Mouse (Mus musculus): ENCODE data around the gene Haus3.

Gene Haus3

GRCm38 (mm10) chr5:34187601-34188316 lies 18.4 kb upstream of the Haus3 start, which contains the start of gene Mxd4:
Gene Mxd4 (minus strand): TSS chr5:34187720.
- in situ Hi-C loops (cut with MboI; ENCODE audit: low sequenced_read_pairs) = no loop called here

DNA sequence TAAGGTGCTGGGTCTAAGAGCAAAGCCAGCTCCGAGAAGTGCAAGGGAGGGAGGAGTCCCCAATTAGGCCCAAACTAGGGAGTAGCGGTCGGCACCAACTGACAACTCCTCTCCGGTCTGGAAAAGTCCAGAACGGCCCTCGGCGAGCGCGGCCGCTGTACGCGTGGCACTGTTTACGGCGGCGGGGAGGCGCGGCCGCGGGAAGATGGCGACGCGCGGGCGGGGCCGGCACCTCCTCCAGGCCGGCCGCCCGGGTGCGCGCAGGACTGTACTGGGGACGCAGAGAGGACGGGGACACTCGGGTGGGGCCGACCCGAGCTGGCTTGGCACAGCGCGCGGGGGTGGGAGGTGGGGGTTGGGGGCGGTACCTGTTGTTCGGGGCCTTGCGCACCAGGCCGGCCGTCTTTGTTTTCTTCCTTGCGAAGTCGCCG lies 17.6 kb upstream of the Haus3 start:
- in situ Hi-C loops (cut with MboI; ENCODE audit: low sequenced_read_pairs) = no loop called here

GRCm38 (mm10) chr5:34186391-34186790 lies 17.1 kb upstream of the Haus3 start:
- in situ Hi-C loops (cut with MboI; ENCODE audit: low sequenced_read_pairs) = no loop called here

DNA sequence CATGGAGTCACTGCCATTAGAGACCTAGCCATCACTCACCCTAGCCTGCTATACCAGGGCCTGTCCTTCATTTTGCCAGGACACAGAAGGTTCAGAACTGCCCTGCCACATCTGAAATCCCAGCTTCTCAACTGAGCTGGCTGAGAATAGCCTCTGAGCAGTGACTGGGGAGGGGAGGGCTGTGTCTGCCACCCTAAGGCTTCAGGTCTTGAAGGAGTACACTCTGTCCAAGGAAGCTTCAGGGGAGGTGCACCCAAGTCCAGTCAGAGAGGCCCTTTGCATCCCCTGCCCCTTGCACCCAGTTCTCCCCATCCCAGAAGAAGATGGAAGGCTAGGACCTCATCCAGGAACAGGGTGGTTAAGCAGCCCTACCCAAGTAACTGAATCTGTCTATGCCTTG lies 16.5 kb upstream of the Haus3 start:
- in situ Hi-C loops (cut with MboI; ENCODE audit: low sequenced_read_pairs) = no loop called here

GRCm38 (mm10) chr5:34185051-34185580 lies 15.8 kb upstream of the Haus3 start:
- in situ Hi-C loops (cut with MboI; ENCODE audit: low sequenced_read_pairs) = no loop called here

GRCm38 (mm10) chr5:34183976-34184375 lies 14.6 kb upstream of the Haus3 start:
- in situ Hi-C loops (cut with MboI; ENCODE audit: low sequenced_read_pairs) = no loop called here

DNA sequence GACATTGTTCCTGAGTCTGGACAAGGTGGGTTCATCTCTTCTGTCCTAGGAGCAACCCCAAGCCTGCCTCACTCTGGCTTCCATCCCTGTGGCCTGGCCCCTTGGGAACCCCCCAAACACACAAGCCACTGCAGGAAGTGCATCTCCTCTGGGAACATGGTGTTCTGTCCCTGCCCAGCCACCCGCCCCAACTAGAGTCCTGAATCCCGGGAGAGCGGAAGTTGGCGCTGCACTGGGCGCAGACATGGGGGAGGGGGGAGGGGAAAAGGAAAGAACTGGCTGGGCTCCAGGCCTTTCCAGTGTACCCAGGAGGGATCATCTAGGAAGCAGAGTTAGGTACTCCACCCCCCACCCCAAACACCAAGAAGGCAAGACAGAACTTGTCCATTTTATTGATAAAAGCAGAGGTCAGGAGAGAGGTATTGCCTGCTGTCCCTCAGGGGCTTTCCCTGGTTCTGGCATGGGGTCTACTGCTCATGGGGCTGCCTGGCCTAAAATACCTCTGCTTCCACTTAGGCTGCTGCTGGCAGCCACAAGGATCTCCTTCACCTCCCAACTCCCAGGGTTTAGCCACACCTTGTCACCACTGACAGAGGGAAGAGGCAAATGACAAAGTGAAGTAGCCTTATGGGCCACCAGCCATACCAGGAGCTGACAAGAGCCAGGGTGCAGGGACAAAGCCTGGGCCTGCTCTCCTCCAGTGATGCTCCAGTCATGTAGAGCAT lies 14.0 kb upstream of the Haus3 start:
- in situ Hi-C loops (cut with MboI; ENCODE audit: low sequenced_read_pairs) = no loop called here

DNA sequence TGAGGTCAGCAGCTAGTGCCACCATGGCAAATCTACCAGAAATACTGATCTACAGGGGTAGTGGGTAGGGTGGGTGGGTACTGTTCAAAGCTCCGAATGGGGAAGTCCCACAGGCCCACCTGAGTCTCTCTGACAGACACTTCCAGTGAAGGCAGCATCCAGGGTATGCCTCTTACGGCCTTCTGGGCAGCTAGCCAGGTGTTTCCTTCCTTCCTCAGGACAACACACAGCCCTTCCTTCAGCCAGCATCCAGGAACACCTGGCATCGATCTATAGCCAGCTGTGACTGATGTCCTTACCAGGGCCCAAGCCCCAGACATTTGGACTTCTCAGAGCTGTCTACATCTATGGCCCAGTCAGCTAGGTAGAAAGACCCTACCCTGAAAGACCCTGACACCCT lies 13.2 kb upstream of the Haus3 start:
- in situ Hi-C loops (cut with MboI; ENCODE audit: low sequenced_read_pairs) = no loop called here

DNA sequence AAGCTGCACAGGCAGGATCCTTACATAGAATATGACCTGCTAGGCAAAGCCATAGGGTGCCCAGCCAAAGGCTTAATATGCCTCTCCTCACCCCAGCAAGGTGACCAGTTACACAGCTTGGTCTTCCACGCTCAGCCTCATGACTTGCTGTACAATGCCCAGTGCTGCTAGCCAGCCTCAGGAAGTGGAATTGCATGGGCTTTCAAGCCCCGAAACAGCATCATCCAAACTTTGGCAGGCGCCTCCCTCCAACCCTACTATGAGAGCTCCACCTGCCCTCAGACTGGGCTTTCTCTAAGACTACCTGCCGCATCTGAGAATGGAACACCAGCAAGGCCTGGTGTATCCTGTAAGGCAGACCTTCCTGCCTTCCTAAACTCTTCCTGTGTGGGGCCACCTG lies 8.5 kb upstream of the Haus3 start:
- in situ Hi-C loops (cut with MboI; ENCODE audit: low sequenced_read_pairs) = no loop called here

- in situ Hi-C loops (cut with MboI; ENCODE audit: low sequenced_read_pairs) = no loop called here
These were observed 7.8 kb upstream of the Haus3 start for GRCm38 (mm10) chr5:34177091-34177490.

DNA sequence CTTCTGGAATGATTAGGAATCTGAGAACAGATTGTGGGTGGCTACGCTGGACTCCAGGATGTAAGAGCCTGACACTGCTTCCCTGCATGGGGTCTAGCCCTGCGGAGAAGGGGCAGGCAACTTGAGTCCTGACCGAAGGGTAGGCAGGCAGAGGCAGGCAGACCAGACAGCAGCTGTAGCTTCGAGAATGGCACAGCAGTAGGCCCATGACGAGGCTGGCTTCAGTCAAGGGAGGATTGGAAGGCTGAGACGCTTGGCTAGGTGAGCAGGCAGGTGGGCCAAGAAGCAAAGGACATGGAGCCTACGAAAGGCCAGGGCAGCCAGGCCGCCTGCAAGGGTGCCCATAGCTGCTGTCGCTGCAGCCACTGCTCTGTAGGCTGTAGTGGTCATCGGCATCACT lies 7.4 kb upstream of the Haus3 start:
- in situ Hi-C loops (cut with MboI; ENCODE audit: low sequenced_read_pairs) = no loop called here

- in situ Hi-C loops (cut with MboI; ENCODE audit: low sequenced_read_pairs) = no loop called here
These were observed 6.0 kb upstream of the Haus3 start for GRCm38 (mm10) chr5:34175403-34175694.

DNA sequence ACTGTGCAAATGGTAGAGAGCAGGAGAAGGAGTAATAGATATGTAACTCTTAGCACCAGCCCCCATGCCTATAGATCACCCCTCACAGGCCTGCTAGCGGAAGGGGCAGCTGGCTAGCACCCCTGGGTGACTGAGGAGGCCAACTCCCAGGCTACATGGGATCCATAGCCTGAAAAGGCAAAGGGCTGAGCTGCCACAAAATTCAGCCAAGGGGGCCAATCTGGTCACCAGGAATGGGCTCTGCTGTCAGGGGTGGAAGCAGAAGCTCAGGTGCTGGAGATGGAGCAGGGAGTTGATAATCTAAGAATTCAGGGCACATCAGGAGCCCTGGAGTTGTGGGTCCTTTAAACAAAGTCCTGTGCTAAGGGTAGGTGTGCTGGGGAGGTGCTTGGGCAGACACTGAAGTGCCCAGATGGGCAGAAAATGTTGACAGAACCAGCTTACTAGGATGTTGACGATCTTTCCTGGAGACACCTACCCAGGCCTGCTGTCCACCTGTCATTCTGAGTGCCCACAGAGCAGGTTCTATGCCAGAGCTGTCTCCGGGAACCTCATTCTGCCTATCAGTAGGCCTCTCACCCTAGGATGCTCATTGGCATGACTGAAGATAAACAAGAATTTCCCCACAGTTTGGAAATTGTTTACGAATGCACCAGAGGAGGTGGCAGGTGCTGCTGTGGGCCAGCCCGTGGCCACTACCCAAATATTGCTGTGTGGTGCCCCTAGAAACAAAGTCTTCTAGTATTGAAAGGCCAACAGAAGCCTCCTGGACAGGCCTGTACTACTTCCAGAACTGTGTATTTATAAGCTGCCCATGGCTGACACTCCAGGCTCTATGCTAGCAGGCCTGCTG lies 5.4 kb upstream of the Haus3 start:
- in situ Hi-C loops (cut with MboI; ENCODE audit: low sequenced_read_pairs) = no loop called here

DNA sequence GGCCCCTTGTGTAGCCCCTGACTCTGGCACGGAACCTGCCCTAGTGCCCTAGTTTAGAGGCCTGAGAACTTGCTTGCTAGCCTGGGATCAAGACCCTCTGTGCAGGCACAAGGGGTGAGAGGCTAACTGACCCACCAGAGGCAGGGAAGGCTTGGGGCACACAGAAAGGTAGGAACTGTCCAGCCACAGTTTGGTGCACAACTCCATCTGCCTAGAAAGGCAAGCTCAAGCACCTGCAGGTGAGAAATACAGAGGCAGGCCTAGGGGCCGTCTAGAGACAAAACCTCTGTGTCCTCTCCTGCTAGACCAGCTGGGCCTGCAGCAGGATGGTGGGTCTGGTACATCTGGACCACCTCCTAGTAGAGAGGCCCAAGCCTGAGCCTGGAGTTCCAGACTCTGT lies 4.7 kb upstream of the Haus3 start:
- in situ Hi-C loops (cut with MboI; ENCODE audit: low sequenced_read_pairs) = no loop called here

DNA sequence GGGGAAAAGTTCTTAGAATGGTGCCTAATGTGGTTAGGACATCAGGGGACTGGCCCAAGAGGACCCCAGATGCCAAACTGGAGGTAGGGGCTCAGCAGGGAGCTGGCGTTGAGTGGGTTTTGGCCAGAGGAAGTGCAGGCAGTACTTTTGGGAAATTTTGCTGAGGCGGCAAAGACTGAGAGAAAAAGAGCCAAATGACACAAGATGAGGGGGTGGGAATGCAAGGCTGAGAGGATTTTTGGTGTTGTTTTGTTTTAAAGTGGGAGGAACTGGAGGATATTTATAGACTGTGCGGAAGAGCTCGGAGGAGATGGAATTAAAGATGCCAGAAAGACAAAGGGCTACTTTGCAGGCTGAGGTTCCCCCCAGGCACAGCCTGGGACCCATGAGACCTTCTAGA lies 1.4 kb upstream of the Haus3 start:
- in situ Hi-C loops (cut with MboI; ENCODE audit: low sequenced_read_pairs) = no loop called here

GRCm38 (mm10) chr5:34169954-34170353 lies 627 bp upstream of the Haus3 start:
- in situ Hi-C loops (cut with MboI; ENCODE audit: low sequenced_read_pairs) = no loop called here

DNA sequence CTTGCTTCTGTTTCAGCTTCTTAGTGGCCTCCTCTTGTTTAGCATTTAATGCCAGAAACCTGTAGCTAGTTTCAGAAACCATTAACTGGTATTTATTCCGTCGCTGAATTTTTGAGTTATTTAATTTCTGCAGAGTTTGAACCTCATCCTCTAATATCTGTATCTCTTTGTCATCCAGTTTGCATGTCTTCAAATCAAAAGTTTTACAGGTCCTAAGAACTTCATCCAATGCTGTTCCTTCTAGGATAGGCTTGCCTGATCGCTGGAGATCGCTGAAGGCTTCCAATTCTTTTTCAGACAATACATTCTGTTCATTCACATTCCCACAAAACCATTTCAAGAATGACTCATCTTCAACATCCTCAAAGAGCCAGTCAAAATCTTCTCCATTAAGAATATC lies 1.5 kb downstream of the Haus3 start:
- in situ Hi-C loops (cut with MboI; ENCODE audit: low sequenced_read_pairs) = no loop called here

DNA sequence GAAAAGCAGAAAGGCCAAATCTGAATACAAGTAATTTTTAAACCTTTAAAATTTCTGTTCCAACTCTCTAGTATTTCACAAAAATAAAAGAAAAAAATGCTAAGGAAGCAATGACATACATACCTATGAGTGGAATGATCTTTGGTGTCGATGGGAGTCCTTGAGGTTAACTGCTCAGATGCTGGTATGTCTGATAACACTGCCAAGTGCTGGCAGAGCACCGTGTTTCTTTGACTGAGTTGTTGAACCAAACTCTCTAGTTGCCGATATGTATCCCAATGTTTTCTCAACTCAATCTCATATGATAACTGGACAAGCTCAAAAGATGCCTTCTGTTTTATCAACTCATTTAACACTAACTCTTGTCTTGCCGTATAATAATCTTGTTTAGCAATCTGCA lies 3.5 kb downstream of the Haus3 start:
- in situ Hi-C loops (cut with MboI; ENCODE audit: low sequenced_read_pairs) = no loop called here

- in situ Hi-C loops (cut with MboI; ENCODE audit: low sequenced_read_pairs) = no loop called here
These were observed 20.9 kb downstream of the Haus3 start for GRCm38 (mm10) chr5:34148476-34148875.

DNA sequence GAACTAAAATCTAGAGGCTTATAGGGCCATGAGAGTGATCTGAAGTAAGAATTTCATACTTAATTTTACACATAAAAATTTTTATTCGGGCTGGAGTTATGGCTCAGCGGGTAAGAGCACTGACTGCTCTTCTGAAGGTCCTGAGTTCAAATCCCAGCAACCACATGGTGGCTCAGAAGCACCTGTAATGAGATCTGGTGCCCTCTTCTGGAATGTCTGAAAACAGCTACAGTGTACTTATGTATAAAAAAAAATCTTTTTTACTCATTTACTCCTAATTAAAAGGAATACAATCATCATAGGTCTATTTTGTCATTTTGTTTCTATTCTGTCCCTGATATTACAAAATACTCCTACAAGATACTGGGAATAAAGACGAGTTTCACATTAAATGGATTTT lies 21.8 kb downstream of the Haus3 start:
- in situ Hi-C loops (cut with MboI; ENCODE audit: low sequenced_read_pairs) = no loop called here

- in situ Hi-C loops (cut with MboI; ENCODE audit: low sequenced_read_pairs) = no loop called here
These were observed 29.6 kb downstream of the Haus3 start for GRCm38 (mm10) chr5:34139751-34140150.

- in situ Hi-C loops (cut with MboI; ENCODE audit: low sequenced_read_pairs) = no loop called here
These were observed 36.6 kb downstream of the Haus3 start for GRCm38 (mm10) chr5:34132731-34133130.
